Mouse (Mus musculus): ENCODE data around the gene Themis3. TPM values are rescaled to one million over a fixed set of nuclear protein-coding genes. Genes with fewer than 3 reads are reported as not detected.

Gene Themis3
- polyA plus RNA-seq, 1 experiment, result not detected

- Histone ChIP-seq H3K36me3 (ENCODE audit: control insufficient read depth) (no peaks in the 10 kb centered on the region), H3K4me1 (ENCODE audit: control insufficient read depth) (no peaks in the 10 kb centered on the region), H3K4me3 (replicated peaks) (no peak overlapping the region), H3K27me3 (ENCODE audit: control insufficient read depth) (no peaks in the 10 kb centered on the region), H3K9me3 (ENCODE audit: control insufficient read depth, low read length) (peaks cover 2% of the 10 kb centered on the region; the same call in 1 of the 2 replicates)
- TF ChIP-seq TAL1 (IDR thresholded peaks at IDR 0.05; ENCODE audit: low read length), result no peak
- TF ChIP-seq GATA1 (IDR thresholded peaks at IDR 0.05; ENCODE audit: low read length), result no peak
Observed at GRCm38 (mm10) chr17:66590353-66591075, 3.9 kb downstream of the Themis3 start.

- H3K4me1 ChIP-seq (ENCODE audit: control insufficient read depth), result no peaks in the 10 kb centered on the region
- no peaks in the 10 kb centered on the region for H3K36me3 ChIP-seq (ENCODE audit: control insufficient read depth)
- H3K9me3 ChIP-seq (ENCODE audit: control insufficient read depth, low read length), result peaks cover 2% of the 10 kb centered on the region; the same call in 1 of the 2 replicates
- TF ChIP-seq GATA1 (IDR thresholded peaks at IDR 0.05; ENCODE audit: low read length), result no peak
- TF ChIP-seq TAL1 (IDR thresholded peaks at IDR 0.05; ENCODE audit: low read length), result no peak
- no peak overlapping the region for H3K4me3 ChIP-seq (replicated peaks)
- H3K27me3 ChIP-seq (ENCODE audit: control insufficient read depth), result no peaks in the 10 kb centered on the region
Observed at GRCm38 (mm10) chr17:66589864-66590263, 4.6 kb downstream of the Themis3 start.

GRCm38 (mm10) chr17:66586741-66587140 is 7.7 kb downstream of the Themis3 start:
- Histone ChIP-seq H3K9me3 (ENCODE audit: control insufficient read depth, low read length) (peaks cover 4% of the 10 kb centered on the region; the same call in 1 of the 2 replicates), H3K36me3 (ENCODE audit: control insufficient read depth) (no peaks in the 10 kb centered on the region), H3K27me3 (ENCODE audit: control insufficient read depth) (no peaks in the 10 kb centered on the region), H3K4me3 (replicated peaks) (no peak overlapping the region), H3K4me1 (ENCODE audit: control insufficient read depth) (no peaks in the 10 kb centered on the region)
- no peak for TF ChIP-seq TAL1 (IDR thresholded peaks at IDR 0.05; ENCODE audit: low read length)
- TF ChIP-seq GATA1 (IDR thresholded peaks at IDR 0.05; ENCODE audit: low read length), result no peak

GRCm38 (mm10) chr17:66586078-66586477 is 8.3 kb downstream of the Themis3 start:
- TF ChIP-seq TAL1 (IDR thresholded peaks at IDR 0.05; ENCODE audit: low read length) (no peak), GATA1 (IDR thresholded peaks at IDR 0.05; ENCODE audit: low read length) (no peak)
- H3K9me3 ChIP-seq (ENCODE audit: control insufficient read depth, low read length), result peaks cover 9% of the 10 kb centered on the region; the same call in 1 of the 2 replicates
- no peaks in the 10 kb centered on the region for H3K36me3 ChIP-seq (ENCODE audit: control insufficient read depth)
- no peaks in the 10 kb centered on the region for H3K4me1 ChIP-seq (ENCODE audit: control insufficient read depth)
- no peak overlapping the region for H3K4me3 ChIP-seq (replicated peaks)
- H3K27me3 ChIP-seq (ENCODE audit: control insufficient read depth), result no peaks in the 10 kb centered on the region

GRCm38 (mm10) chr17:66580990-66581389 is 13.4 kb downstream of the Themis3 start:
- Histone ChIP-seq H3K27me3 (ENCODE audit: control insufficient read depth) (no peaks in the 10 kb centered on the region), H3K36me3 (ENCODE audit: control insufficient read depth) (no peaks in the 10 kb centered on the region), H3K4me3 (replicated peaks) (no peak overlapping the region), H3K9me3 (ENCODE audit: control insufficient read depth, low read length) (peaks cover 10% of the 10 kb centered on the region), H3K4me1 (ENCODE audit: control insufficient read depth) (no peaks in the 10 kb centered on the region)
- no peak for TF ChIP-seq GATA1 (IDR thresholded peaks at IDR 0.05; ENCODE audit: low read length)
- TF ChIP-seq TAL1 (IDR thresholded peaks at IDR 0.05; ENCODE audit: low read length), result no peak

- peaks cover 10% of the 10 kb centered on the region for H3K9me3 ChIP-seq (ENCODE audit: control insufficient read depth, low read length)
- H3K4me3 ChIP-seq (replicated peaks), result no peak overlapping the region
- no peak for TF ChIP-seq TAL1 (IDR thresholded peaks at IDR 0.05; ENCODE audit: low read length)
- no peak for TF ChIP-seq GATA1 (IDR thresholded peaks at IDR 0.05; ENCODE audit: low read length)
- H3K27me3 ChIP-seq (ENCODE audit: control insufficient read depth), result no peaks in the 10 kb centered on the region
- no peaks in the 10 kb centered on the region for H3K4me1 ChIP-seq (ENCODE audit: control insufficient read depth)
- no peaks in the 10 kb centered on the region for H3K36me3 ChIP-seq (ENCODE audit: control insufficient read depth)
Observed at GRCm38 (mm10) chr17:66578007-66578406, 16.4 kb downstream of the Themis3 start.

- Histone ChIP-seq H3K27me3 (ENCODE audit: control insufficient read depth) (no peaks in the 10 kb centered on the region), H3K9me3 (ENCODE audit: control insufficient read depth, low read length) (peaks cover 10% of the 10 kb centered on the region), H3K4me3 (replicated peaks) (no peak overlapping the region), H3K4me1 (ENCODE audit: control insufficient read depth) (no peaks in the 10 kb centered on the region), H3K36me3 (ENCODE audit: control insufficient read depth) (no peaks in the 10 kb centered on the region)
- no peak for TF ChIP-seq TAL1 (IDR thresholded peaks at IDR 0.05; ENCODE audit: low read length)
- TF ChIP-seq GATA1 (IDR thresholded peaks at IDR 0.05; ENCODE audit: low read length), result no peak
Observed at GRCm38 (mm10) chr17:66577507-66577906, 16.9 kb downstream of the Themis3 start.

GRCm38 (mm10) chr17:66572677-66573060 is 21.8 kb downstream of the Themis3 start:
- Histone ChIP-seq H3K36me3 (ENCODE audit: control insufficient read depth) (no peaks in the 10 kb centered on the region), H3K4me1 (ENCODE audit: control insufficient read depth) (no peaks in the 10 kb centered on the region), H3K27me3 (ENCODE audit: control insufficient read depth) (no peaks in the 10 kb centered on the region), H3K9me3 (ENCODE audit: control insufficient read depth, low read length) (no peaks in the 10 kb centered on the region), H3K4me3 (replicated peaks) (no peak overlapping the region)
- TF ChIP-seq GATA1 (IDR thresholded peaks at IDR 0.05; ENCODE audit: low read length), result no peak
- TF ChIP-seq TAL1 (IDR thresholded peaks at IDR 0.05; ENCODE audit: low read length), result no peak

- H3K9me3 ChIP-seq (ENCODE audit: control insufficient read depth, low read length), result no peaks in the 10 kb centered on the region
- H3K4me1 ChIP-seq (ENCODE audit: control insufficient read depth), result no peaks in the 10 kb centered on the region
- no peak overlapping the region for H3K4me3 ChIP-seq (replicated peaks)
- no peaks in the 10 kb centered on the region for H3K27me3 ChIP-seq (ENCODE audit: control insufficient read depth)
- H3K36me3 ChIP-seq (ENCODE audit: control insufficient read depth), result no peaks in the 10 kb centered on the region
- TF ChIP-seq TAL1 (IDR thresholded peaks at IDR 0.05; ENCODE audit: low read length), result no peak
- TF ChIP-seq GATA1 (IDR thresholded peaks at IDR 0.05; ENCODE audit: low read length), result no peak
Observed at GRCm38 (mm10) chr17:66571860-66572676, 22.4 kb downstream of the Themis3 start.

All from erythroblast, embryonic 14.5 days (primary cell).